Mouse (Mus musculus) myocyte (in vitro differentiated cells): Measurements from ENCODE around the gene Agpat1. TPM values are rescaled to one million over a fixed set of nuclear protein-coding genes. Genes with fewer than 3 reads are reported as not detected.

Source experiments
- H3K27me3 ChIP-seq: one replicate; pipeline ENCODE4 v1.6.1; 2011; ENCODE audit not compliant: control insufficient read depth, insufficient read depth, insufficient read length
- H3K36me3 ChIP-seq: one replicate; pipeline ENCODE4 v1.6.1; 2011; ENCODE audit not compliant: control insufficient read depth, insufficient read depth
- H3K4me2 ChIP-seq: one replicate; pipeline ENCODE4 v1.6.1; 2011; ENCODE audit warnings: low read depth, control low read depth
- H3K4me3 ChIP-seq: one replicate; pipeline ENCODE4 v1.5.1; 2011; ENCODE audit warnings: mild to moderate bottlenecking, control low read depth, moderate library complexity
- H3K79me2 ChIP-seq: one replicate; pipeline ENCODE4 v1.6.1; 2011; ENCODE audit not compliant: control insufficient read depth, insufficient read depth
- H3ac ChIP-seq: one replicate; pipeline ENCODE4 v1.6.1; 2011; ENCODE audit not compliant: control insufficient read depth, insufficient read length
- CEBPB ChIP-seq: IDR thresholded peaks from 2 replicates; pipeline ENCODE4 v1.6.1; 2011; ENCODE audit warnings: mild to moderate bottlenecking, moderate library complexity; ENCODE audit not compliant: poor library complexity, insufficient read depth, severe bottlenecking
- E2F4 ChIP-seq: IDR thresholded peaks from one replicate; pipeline ENCODE4 v1.6.1; 2011; ENCODE audit warnings: mild to moderate bottlenecking, control low read depth, moderate library complexity; ENCODE audit not compliant: insufficient read depth
- MAX ChIP-seq: IDR thresholded peaks from one replicate; pipeline ENCODE4 v1.6.1; 2011; ENCODE audit warnings: low read depth, mild to moderate bottlenecking, control low read depth
- MYOD1 ChIP-seq, 3 experiments: IDR thresholded peaks; one replicate each; pipeline ENCODE4 v1.6.1; 2011; ENCODE audit warnings: control low read depth in 2 of 3, low read depth in 2 of 3, mild to moderate bottlenecking in 2 of 3, moderate library complexity in 1 of 3; ENCODE audit not compliant: insufficient read length in 2 of 3, control insufficient read depth in 1 of 3
- MYOG ChIP-seq, 3 experiments: IDR thresholded peaks; one replicate each; pipeline ENCODE4 v1.6.1; 2011; ENCODE audit warnings: control low read depth in 2 of 3, low read depth in 2 of 3, mild to moderate bottlenecking in 2 of 3; ENCODE audit not compliant: insufficient read length in 2 of 3, control insufficient read depth in 1 of 3, insufficient read depth in 1 of 3
- POLR2A ChIP-seq: IDR thresholded peaks from one replicate; pipeline ENCODE4 v1.6.1; 2011; ENCODE audit warnings: low read depth, mild to moderate bottlenecking, control low read depth, moderate library complexity; ENCODE audit not compliant: insufficient read length
- POLR2AphosphoS2 ChIP-seq: IDR thresholded peaks from one replicate; pipeline ENCODE4 v1.6.1; 2011; ENCODE audit warnings: low read depth, control low read depth; ENCODE audit not compliant: insufficient read length
- REST ChIP-seq: IDR thresholded peaks from one replicate; pipeline ENCODE4 v1.6.1; 2011; ENCODE audit warnings: mild to moderate bottlenecking, control low read depth, moderate library complexity; ENCODE audit not compliant: insufficient read depth, insufficient read length
- SRF ChIP-seq: IDR thresholded peaks from one replicate; pipeline ENCODE4 v1.6.1; 2011; ENCODE audit warnings: low read depth; ENCODE audit not compliant: control insufficient read depth, insufficient read length
- TCF12 ChIP-seq: IDR thresholded peaks from one replicate; pipeline ENCODE4 v1.6.1; 2011; ENCODE audit warnings: mild to moderate bottlenecking, control low read depth; ENCODE audit not compliant: poor library complexity, insufficient read depth, severe bottlenecking
- TCF3 ChIP-seq: IDR thresholded peaks from one replicate; pipeline ENCODE4 v1.6.1; 2011; ENCODE audit warnings: low read depth, control low read depth; ENCODE audit not compliant: insufficient read length
- USF1 ChIP-seq: IDR thresholded peaks from one replicate; pipeline ENCODE4 v1.6.1; 2011; ENCODE audit warnings: low read depth, mild to moderate bottlenecking, control low read depth, moderate library complexity
- polyA plus RNA-seq: library from polyadenylated mRNA; unstranded; fragments of >200 nt; fragmentation: generic; extraction: Trizol; gene quantifications from one replicate; pipeline ENCODE4 v1.2.1, GENCODE M21; 2012; ENCODE audit warnings: missing spikeins

Agpat1 gene
- polyA plus RNA-seq, 1 experiment: 70.5 TPM

DNA sequence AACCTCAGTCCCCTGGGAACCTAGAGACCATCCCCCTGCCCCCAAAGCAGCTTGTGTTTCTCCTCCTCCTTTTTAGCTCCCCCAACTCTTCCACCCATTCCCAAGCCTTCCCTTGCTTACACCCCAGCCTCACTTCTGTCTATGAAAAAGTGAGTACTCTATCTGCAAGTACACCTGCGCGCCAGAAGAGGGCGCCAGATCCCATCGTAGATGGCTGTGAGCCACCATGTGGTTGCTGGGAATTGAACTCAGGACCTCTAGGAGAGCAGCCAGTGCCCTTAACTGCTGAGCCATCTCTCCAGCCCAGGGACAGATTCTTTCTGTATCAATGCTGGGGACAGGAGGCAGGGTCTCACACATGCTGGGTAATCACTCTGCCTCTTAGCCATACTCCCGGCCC is 32.2 kb upstream of the Agpat1 start:
- Histone ChIP-seq H3K36me3 (no peaks in the 10 kb centered on the region), H3K4me3 (no peak overlapping the region), H3ac (no peak overlapping the region), H3K79me2 (no peaks in the 10 kb centered on the region), H3K4me2 (no peak overlapping the region), H3K27me3 (peaks cover 38% of the 10 kb centered on the region)
- TF ChIP-seq TCF12 (no peak), USF1 (no peak), MAX (no peak), POLR2AphosphoS2 (no peak), MYOG (IDR thresholded peaks at IDR 0.05; ENCODE audit: control insufficient read depth in 1 of 3, insufficient read depth in 1 of 3, insufficient read length in 2 of 3, low read depth in 2 of 3) (no peak), MYOD1 (IDR thresholded peaks at IDR 0.05; ENCODE audit: control insufficient read depth in 1 of 3, insufficient read length in 2 of 3, low read depth in 2 of 3) (no peak), TCF3 (no peak), CEBPB (no peak), E2F4 (no peak), REST (no peak), POLR2A (no peak), SRF (no peak)

DNA sequence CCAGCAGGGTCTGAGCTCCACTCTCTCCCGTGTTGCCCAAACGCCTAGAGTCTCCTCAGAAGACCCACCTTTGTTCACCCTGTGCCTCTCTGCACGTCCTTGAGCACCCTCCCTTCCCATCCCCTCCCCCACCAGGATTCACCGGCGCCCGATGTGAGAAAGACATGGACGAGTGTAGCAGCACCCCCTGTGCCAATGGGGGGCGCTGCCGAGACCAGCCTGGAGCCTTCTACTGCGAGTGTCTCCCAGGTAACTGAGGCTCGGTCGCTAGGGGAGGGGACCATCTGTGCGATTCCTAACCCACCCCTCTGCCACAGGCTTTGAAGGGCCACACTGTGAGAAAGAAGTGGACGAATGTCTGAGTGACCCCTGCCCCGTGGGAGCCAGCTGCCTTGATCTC is 31.7 kb upstream of the Agpat1 start:
- H3ac ChIP-seq: no peak overlapping the region

DNA sequence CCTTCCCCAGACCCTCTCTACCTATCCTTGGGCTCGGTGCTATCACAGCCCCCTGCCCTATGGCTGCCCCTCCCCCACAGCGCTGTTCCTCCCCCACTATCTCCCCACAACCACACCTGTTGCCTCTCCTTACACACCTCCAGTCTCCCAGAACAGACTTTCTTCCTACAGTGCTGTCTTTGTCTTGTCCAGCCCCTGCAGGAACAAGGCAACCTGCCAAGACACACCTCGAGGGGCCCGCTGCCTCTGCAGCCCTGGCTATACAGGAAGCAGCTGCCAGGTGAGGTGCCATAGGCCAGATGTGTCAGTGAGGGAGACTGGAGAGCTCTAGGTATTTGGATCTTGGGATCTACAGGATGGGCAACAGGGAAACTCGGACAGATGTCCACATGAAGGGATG is 27.5 kb upstream of the Agpat1 start:
- Histone ChIP-seq H3K4me3 (no peak overlapping the region), H3K36me3 (no peaks in the 10 kb centered on the region), H3K27me3 (peaks cover 31% of the 10 kb centered on the region), H3K4me2 (no peak overlapping the region), H3K79me2 (no peaks in the 10 kb centered on the region), H3ac (no peak overlapping the region)
- TF ChIP-seq E2F4 (no peak), TCF3 (no peak), POLR2AphosphoS2 (no peak), TCF12 (no peak), MYOG (IDR thresholded peaks at IDR 0.05; ENCODE audit: control insufficient read depth in 1 of 3, insufficient read depth in 1 of 3, insufficient read length in 2 of 3, low read depth in 2 of 3) (no peak), REST (no peak), USF1 (no peak), POLR2A (no peak), CEBPB (no peak), MYOD1 (IDR thresholded peaks at IDR 0.05; ENCODE audit: control insufficient read depth in 1 of 3, insufficient read length in 2 of 3, low read depth in 2 of 3) (no peak), SRF (no peak), MAX (no peak)

More for the DNA sequence above, 31.7 kb upstream of the Agpat1 start:
- TF ChIP-seq TCF12: no peak
- no peak for TF ChIP-seq CEBPB
- TF ChIP-seq REST: no peak
- TF ChIP-seq MYOD1 (IDR thresholded peaks at IDR 0.05; ENCODE audit: control insufficient read depth in 1 of 3, insufficient read length in 2 of 3, low read depth in 2 of 3): no peak
- TF ChIP-seq USF1: no peak
- TF ChIP-seq MYOG (IDR thresholded peaks at IDR 0.05; ENCODE audit: control insufficient read depth in 1 of 3, insufficient read depth in 1 of 3, insufficient read length in 2 of 3, low read depth in 2 of 3): no peak
- no peak for TF ChIP-seq POLR2A
- TF ChIP-seq E2F4: no peak
- no peak for TF ChIP-seq MAX
- TF ChIP-seq POLR2AphosphoS2: no peak
- no peak for TF ChIP-seq SRF
- no peak for TF ChIP-seq TCF3
- Histone ChIP-seq H3K36me3 (no peaks in the 10 kb centered on the region), H3K4me3 (no peak overlapping the region), H3K27me3 (peaks cover 33% of the 10 kb centered on the region), H3K4me2 (no peak overlapping the region), H3K79me2 (no peaks in the 10 kb centered on the region)

DNA sequence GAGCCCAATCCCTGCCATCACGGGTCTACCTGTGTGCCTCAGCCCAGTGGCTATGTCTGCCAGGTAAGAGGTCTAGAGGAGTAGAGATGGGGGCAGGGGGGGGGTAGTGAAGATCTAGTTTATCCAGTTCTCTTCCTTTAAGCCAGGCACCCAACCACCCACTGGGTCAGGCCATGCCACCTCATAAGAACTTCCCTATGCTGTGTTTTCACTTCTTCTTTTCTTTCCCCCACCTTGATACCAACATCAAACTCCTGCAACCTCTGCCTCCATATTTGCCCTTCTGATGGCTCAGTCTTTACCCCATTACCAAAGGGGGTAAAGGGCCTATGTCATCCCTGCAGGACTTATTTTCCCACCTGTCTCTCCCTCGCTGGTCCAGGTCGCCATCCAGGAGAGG is 26.0 kb upstream of the Agpat1 start:
- H3K36me3 ChIP-seq: no peaks in the 10 kb centered on the region
- H3K4me3 ChIP-seq: no peak overlapping the region
- no peak overlapping the region for H3K4me2 ChIP-seq
- no peak overlapping the region for H3ac ChIP-seq
- H3K79me2 ChIP-seq: no peaks in the 10 kb centered on the region
- peaks cover 31% of the 10 kb centered on the region for H3K27me3 ChIP-seq
- TF ChIP-seq TCF12: no peak
- TF ChIP-seq MYOG (IDR thresholded peaks at IDR 0.05; ENCODE audit: control insufficient read depth in 1 of 3, insufficient read depth in 1 of 3, insufficient read length in 2 of 3, low read depth in 2 of 3): no peak

DNA sequence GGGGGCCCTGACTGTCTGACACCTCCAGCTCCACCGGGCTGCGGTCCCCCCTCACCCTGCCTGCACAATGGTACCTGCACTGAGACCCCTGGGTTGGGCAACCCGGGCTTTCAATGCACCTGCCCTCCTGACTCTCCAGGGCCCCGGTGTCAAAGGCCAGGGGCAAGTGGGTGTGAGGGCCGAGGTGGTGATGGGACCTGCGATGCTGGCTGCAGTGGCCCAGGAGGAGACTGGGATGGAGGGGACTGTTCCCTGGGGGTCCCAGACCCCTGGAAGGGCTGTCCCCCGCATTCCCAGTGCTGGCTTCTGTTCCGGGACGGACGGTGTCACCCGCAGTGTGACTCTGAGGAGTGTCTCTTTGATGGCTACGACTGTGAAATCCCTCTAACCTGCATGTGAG is 21.5 kb upstream of the Agpat1 start:
- Histone ChIP-seq H3K4me3 (no peak overlapping the region), H3K36me3 (no peaks in the 10 kb centered on the region), H3K4me2 (no peak overlapping the region), H3ac (no peak overlapping the region), H3K27me3 (peaks cover 9% of the 10 kb centered on the region), H3K79me2 (no peaks in the 10 kb centered on the region)
- TF ChIP-seq TCF3: no peak
- TF ChIP-seq REST: no peak
- TF ChIP-seq TCF12: no peak
- TF ChIP-seq E2F4: no peak
- no peak for TF ChIP-seq MAX
- no peak for TF ChIP-seq USF1
- TF ChIP-seq CEBPB: no peak
- TF ChIP-seq POLR2AphosphoS2: no peak
- no peak for TF ChIP-seq MYOG (IDR thresholded peaks at IDR 0.05; ENCODE audit: control insufficient read depth in 1 of 3, insufficient read depth in 1 of 3, insufficient read length in 2 of 3, low read depth in 2 of 3)
- no peak for TF ChIP-seq SRF
- TF ChIP-seq POLR2A: no peak
- TF ChIP-seq MYOD1 (IDR thresholded peaks at IDR 0.05; ENCODE audit: control insufficient read depth in 1 of 3, insufficient read length in 2 of 3, low read depth in 2 of 3): no peak
